Mouse (Mus musculus) lung, adult 2 months (tissue): ENCODE results near the gene Ccser1.

Experiments used
- CTCF ChIP-seq: fragments of 200-500 bp; IDR thresholded peaks from 2 replicates; pipeline ENCODE4 v1.5.1; 2011; ENCODE audit warnings: mild to moderate bottlenecking, low read length, control low read depth; ENCODE audit not compliant: insufficient read depth
- POLR2A ChIP-seq: fragments of 200-500 bp; IDR thresholded peaks from 2 replicates; pipeline ENCODE4 v1.6.1; 2011; ENCODE audit warnings: low read depth, mild to moderate bottlenecking, control low read depth, low read length, borderline replicate concordance; ENCODE audit errors: extremely low read depth

DNA sequence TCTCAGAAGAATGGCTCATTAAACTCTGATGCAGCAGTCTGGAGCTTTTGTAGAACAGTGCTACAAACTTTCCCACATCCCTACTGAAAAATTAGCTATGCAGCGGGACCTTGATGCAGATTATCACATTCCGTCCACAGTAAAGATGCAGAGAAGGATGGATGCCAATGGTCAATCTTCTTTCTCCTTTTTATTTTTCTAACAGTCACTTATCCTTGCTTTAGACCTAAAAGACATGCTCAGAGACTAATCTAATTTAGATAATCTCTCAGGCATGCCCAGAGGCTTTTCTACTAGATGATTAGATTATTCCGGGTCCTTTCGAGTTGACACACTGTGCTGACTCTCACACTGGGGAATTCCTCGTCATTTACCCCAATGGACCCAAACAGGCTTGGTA is 421.8 kb downstream of the Ccser1 start:
- TF ChIP-seq POLR2A (no peak), CTCF (no peak)
